Mouse (Mus musculus) lung, postnatal 0 days (tissue): Measurements from ENCODE around the gene Il9.

Experiments
- CTCF ChIP-seq: IDR thresholded peaks from 2 replicates; pipeline ENCODE4 v1.5.1; 2016; ENCODE audit warnings: antibody characterized with exemption, mild to moderate bottlenecking
- EP300 ChIP-seq: IDR thresholded peaks from 2 replicates; pipeline ENCODE4 v1.6.1; 2016; ENCODE audit warnings: antibody characterized with exemption, mild to moderate bottlenecking, control low read depth

GRCm38 (mm10) chr13:56471211-56471610 lies 10.8 kb downstream of the Il9 start:
- TF ChIP-seq CTCF: no peak
- TF ChIP-seq EP300: no peak
